Mouse (Mus musculus) large intestine, adult 2 months (tissue): Measurements from ENCODE around the gene Robo4. TPM values are rescaled to one million over a fixed set of nuclear protein-coding genes. Genes with fewer than 3 reads are reported as not detected.

Experiments
- DNase-seq: peaks from one replicate; pipeline ENCODE4 v3.0.0-alpha.2; 2012; ENCODE audit warnings: low read depth, low spot score
- WGBS: fragments of 180-500 bp; shearing (Covaris S2); methylation state at CpG from one replicate; pipeline ENCODE4 v1.1.7; 2018; 5-methylcytosine and 5-hydroxymethylcytosine counted together
- polyA plus RNA-seq: library from polyadenylated mRNA; depleted of rRNA; stranded (reverse); fragments of >200 nt; gene quantifications from 2 replicates; pipeline ENCODE4 v1.2.3, GENCODE M21; 2012; rRNA removed

The Robo4 gene
- 6.5 and 8.2 TPM in 2 replicates for polyA plus RNA-seq

DNA sequence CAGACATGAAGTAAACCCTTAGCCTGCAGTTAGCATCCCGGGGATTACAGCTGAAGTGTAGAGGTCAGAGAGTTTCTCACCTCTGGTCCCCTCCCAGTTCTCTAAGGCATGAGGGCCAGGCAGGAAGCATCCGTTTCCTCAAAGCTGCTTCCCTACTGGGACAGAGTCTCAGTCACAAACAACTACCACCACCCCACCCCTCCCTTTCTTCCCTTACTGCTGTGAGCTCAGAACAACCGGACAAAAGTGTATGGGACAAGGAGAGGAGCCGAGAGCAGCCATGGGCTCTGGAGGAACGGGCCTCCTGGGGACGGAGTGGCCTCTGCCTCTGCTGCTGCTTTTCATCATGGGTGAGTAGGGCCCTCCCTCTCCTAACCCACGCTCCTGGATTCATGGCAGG, at the start of gene Robo4:
Gene Robo4 (plus strand): TSS at position 96 of the 400 bp plus-strand sequence.
- DNase-seq = no peak
- WGBS = 23% methylated on average over 7 of the region's 7 CpGs

DNA sequence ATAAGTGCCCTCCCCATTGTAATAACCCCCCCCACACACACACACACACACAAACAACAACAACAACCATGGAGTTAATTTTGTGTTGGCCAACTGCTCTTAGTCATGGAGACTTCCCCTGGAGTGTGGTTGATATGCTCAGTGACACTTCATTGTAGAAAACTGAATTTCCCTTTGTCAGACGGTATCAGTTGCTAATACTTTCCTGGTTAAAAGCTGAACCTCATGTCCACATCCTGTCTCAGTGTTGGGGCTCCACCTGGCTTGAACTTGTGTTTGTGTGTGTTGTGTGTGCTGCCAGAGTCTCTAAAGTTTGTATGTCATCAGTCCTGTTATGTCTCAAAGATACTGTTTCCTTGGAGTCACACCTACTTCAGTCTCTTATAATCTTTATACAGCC, 47.2 kb upstream of the Robo4 start:
- 61% methylated on average over 1 of the region's 1 CpGs for WGBS

DNA sequence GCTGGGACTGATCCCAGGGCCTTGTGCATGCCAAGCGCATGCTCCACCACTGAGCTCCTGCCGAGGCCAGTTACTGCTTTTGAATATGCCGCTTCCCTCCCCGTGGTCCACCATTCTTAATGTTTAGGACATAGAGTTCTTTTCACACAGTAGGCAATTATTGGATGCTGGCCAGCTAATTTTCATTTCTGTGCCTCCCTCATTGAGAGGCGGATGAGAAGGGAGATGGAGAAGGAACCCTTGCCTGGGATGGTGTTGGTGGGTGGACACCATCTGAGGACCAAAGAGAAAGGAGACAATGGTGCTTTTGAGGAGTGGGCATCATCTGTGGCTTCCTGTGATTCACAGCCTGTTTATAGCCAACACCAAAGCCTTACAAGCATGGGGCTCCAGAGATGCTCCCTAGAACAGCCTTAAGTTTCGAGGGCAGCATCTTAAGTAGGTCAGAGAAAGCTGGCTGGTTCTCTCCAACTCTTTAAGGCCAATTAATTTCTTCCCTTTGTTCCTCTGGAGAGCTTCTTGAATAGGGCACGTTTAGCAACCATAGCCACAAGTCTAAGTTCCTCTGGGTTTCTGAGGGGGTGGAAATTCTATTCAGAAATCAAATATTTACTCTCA, 42.9 kb upstream of the Robo4 start:
- DNase-seq = no peak
- WGBS = 78% methylated on average over 7 of the region's 7 CpGs

More for the DNA sequence above, 47.2 kb upstream of the Robo4 start:
- no peak for DNase-seq

DNA sequence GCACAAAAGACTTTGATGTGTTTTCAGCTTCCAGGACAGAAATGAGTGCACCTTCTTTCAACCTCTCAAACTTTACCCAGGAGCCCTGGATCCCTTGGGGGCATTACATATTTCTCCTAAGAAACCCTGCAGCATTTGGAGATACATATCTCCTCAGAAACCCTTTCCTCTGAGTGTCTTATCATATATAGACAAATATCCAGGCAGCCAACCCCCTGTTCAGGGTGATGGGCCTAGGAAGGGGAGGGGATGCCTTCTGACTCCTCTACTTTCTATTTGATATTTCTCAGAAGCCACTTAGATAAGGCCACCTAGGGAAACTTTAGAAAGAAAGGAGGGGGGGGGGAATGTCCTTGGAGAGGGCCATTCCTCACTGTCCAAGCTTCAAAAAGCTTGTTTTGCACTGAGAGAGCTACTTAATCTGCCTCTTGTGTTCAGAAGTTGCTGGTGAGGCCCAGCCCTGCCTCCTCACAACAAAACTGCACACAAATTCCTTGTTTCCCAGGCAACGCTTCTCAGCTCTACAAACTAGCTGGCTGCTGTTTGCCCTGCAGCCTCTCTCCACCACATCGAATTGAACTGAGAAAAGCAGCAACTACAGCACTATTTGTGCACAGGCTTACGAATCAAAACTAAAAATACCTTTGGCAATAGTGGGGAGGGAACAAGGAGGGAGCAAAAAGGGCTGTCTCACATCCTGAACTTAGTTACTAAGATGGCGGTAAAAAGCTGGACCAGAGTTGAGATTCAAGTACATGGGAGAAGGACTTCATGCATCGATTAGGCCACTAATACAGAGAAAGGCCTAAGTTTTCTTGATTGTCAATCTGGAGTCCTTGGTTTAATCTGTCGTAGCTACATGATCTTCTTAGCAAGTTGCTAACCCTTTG, 42.1 kb upstream of the Robo4 start:
- no peak for DNase-seq
- WGBS = 64% methylated on average over 6 of the region's 6 CpGs

DNA sequence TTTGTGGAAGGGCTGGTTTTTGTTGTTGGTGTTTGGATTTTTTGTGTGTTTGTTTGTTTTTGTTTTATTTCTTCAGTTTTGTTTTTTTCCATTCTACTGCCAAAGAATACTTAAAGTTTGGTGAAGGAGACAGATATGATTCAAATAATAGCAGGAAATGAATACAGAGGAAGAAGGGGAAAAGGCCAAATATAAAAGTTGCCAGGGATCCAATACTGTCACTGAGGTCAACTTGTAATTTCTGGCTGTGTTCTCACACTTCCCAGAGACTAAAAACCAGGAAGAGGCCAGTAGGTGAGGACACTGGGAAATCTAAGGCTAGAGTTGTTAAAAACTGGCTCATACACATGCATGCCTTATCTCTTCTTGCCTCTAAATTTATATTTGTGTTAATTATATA, 39.6 kb upstream of the Robo4 start:
- DNase-seq = no peak

DNA sequence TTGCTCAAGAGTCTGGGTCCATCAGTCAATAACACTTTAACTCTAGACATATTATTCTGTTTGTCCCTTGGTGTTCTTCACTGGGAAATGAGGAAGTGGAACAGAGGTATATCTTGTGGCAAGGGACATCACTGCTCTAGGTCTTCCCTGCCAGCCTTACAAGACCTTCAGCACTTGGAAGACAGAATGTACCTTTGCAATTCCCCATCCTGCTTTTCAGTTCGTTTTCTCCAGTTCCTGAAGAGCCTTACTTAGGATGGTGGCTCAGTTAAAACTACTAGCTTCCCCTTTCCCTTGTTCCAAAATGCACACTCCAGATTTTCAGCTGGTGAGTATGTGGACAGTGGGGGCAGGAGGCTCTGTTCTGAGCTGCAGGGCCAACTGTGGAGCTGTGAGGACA, 38.8 kb upstream of the Robo4 start:
- no peak for DNase-seq
- WGBS = 70% methylated on average over 1 of the region's 1 CpGs

DNA sequence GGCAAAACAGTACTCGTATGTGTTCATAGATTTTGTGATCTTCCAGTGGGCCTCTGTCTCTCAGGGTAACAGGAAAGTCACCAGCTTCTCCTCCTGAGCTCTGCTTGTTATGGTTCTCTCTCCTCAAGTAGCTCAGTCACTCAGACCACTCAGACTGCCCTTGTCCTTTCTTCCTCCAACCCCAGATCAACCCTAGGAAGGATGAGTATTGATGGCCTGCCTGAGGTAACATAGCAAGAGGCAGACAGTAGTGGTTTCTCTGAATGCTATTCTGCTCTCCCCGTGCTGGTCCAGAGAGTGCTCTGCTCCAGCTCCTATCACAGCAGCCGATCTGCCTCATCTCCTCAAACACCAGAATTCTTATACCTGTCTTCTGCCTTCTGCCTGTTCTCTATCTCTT, 38.1 kb upstream of the Robo4 start:
- WGBS = 78% methylated on average over 3 of the region's 3 CpGs

DNA sequence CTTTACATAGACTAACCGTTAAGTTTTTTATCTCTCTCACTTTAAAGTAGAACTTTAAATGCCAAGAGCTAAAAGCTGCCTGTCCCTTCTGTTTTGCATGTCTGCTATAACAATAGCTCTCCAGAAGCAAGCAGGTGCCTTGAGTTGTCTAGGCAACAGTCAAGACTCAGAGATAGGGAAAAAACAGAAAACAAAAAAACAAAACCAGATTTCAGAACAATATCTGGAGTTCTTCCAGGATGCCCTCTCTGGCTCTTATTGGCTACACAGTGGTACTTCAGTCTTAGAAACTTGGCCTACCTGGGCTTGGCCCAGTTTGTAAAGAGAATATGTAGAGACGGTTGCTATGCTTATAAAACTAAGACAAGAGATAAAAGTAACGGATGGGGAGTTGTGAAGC, 37.3 kb upstream of the Robo4 start:
- DNase-seq = no peak
- WGBS = 54% methylated on average over 3 of the region's 3 CpGs

More for the DNA sequence above, 38.1 kb upstream of the Robo4 start:
- no peak for DNase-seq

DNA sequence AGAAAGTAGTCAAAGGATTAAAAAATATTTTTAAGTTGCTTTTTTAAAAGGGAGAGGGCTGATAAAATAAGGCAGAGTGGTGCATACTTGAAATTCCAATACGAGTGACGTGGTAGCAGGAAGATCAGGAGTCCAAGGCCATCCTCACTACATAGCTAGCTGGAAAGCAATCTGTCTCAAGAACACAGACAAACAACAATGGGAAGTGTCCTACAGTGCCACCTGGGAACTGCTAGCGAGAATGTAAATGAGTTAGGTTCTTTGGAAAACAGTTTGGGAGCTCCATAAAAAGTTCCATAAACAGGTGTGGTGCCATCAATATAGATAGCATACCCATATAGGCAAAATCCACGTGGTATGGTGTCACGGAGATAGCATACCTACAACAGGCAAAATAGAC, 36.0 kb upstream of the Robo4 start:
- DNase-seq = peak; percentile 71
- 22% methylated on average over 5 of the region's 5 CpGs for WGBS

DNA sequence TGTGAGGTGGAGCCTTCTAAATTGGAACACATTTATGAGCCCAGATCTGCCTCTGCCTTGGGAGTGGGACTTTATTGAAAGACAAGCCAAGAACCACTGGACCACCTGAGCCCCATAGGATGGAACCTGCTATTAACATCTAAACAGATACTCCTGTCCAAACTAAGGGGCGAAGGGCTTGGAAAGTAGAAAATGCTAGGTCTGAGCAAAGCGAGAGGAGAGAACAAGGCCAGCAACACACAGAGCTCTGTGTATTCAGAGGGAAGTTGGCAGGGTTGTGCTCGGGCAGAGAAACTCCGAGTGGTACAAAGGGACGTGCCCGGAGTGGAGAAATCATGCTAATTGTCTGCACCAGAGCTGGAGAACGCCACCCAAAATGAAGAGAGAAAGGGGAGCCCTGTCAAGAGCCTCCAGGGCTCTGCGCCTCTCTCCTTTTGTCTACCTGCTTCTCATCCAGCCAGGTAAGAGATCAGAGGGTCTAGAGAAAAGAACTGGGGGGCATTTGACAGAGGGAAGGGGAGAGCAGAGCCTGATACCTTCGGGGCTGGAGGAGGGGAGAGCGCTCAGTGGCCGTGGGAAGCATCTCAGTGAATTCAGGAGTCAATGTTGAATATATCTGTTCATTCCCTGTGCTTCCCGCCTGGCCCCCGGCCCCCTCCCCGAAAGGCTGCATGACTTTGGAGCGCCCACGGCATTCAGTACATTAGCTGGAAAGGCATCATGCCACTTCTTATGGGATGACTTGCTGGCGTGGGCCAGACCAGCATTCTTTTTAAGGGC, 34.2 kb upstream of the Robo4 start, which contains the start of gene Hepacam:
Gene Hepacam (plus strand): TSS at position 51 of the 780 bp plus-strand sequence.
- DNase-seq = no peak
- 86% methylated on average over 17 of the region's 17 CpGs for WGBS

DNA sequence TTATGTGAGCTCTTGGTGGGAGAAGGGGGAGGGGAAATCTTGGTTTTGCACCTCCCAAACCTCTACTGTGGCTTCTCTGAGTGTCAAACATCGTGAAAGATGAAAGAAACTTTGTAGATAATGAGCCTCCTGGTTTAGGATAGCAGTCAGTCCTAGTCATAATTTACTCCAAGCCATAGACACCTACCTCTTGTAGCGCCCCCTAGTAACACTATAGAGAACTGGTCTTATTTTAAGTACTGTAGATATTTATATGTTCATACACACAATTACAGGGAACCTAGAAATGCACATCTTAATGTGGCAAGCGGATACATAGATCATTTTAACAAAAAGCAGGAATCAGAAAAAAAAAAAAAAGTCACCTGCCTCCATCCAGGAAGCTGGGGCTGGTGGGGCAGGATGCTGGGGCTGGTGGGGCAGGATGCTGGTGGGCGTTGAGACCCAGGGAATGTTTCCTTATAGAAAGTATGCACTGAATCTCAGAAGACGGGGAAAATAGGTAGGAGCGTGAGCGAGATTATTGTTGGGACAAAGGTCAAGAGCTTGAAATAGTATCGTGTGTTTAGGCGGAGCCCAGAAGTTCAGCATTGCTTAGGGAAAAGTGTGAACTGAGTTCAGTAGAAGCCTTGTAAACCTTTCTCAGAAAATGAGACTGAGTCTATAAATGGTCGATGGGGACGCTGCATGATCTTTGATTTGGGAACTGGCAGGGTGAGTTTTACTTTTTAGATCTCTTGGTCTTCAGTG, 33.4 kb upstream of the Robo4 start:
- WGBS = 30% methylated on average over 11 of the region's 11 CpGs
- DNase-seq = peak; percentile 70

DNA sequence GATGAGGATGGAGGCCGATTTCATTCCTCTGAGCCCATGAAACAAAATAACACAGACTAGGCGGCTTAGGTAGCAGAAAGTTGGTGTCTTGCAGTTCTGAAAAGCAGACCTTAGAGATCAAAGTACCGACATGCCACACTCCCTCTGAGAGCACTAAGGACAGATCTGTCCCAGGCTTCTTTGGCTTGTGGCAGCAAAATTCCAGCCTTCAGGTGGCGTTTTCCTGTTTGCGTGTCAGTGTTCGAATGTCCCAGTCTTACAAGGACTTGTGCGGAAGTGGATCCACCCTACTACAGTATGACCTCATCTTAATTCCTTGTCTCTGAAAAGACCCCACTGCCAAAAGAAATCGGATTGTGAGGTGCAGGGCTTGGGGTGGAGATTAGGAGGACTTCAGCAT, 32.8 kb upstream of the Robo4 start:
- WGBS = 30% methylated on average over 8 of the region's 8 CpGs
- no peak for DNase-seq

DNA sequence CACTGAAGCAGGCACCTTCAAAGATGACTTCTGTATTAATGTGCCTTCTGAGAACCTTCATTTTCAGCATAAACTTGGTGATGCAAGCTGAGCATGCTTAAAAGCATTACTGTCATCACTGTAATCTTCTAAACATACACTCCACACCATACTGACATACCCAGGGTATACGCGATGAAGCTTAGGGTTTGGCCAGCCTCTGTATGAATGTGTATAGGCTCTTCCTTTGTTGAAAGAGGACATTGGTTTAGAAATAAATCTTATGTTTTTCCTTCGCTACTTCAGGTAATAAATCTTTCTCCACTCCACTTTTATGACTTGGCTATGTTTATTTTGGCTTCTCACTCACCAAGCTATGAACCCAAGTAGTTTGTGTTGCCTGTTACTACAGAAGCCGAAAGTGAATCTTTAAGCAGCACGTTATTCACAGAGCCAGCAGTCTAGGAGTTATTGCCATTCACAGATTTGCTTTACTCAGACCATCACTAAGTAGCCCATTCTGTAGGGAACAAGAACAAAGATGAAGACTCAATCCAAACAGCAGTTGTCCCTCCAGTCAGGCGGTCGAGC, 30.4 kb upstream of the Robo4 start:
- 24% methylated on average over 7 of the region's 7 CpGs for WGBS
- DNase-seq = no peak

DNA sequence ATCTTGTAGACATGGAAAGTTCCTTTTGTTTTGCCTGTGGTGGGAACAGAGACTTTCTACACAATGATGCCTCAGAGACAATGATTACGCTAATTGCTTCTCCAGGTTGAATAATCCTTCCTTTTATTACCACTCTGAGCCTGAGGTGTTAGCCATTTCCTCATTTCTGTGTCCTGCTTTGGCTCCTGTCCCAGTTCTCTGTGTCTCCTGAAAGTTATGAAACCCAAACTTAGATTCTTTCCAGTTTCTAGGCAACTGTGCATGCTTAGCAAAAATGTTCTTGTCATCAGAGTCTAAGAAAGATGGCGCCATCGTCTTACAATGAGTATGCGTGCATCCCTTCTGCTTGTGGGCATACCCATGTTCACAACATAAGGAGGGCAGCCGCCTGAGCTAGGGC, 26.0 kb upstream of the Robo4 start:
- DNase-seq = no peak
- WGBS = 76% methylated on average over 5 of the region's 5 CpGs

DNA sequence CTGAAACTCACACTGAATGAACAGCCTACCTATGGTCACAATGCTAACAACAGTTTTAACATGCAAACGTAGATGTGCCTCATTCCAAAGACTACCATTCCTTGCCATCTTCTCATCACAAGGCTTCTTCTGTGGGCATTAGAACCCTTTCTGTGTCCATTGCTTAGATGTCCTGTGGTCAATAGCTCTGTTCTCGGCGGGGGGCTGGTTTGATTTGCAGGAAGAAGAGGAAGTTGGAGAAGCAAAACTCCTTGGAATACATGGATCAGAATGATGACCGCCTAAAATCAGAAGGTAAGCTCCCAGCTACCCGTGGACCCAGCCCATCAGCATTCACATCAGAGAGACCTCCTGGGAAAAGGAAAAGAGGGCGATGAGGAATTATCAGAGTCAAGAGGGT, 18.5 kb upstream of the Robo4 start:
- no peak for DNase-seq
- WGBS = 90% methylated on average over 6 of the region's 6 CpGs

DNA sequence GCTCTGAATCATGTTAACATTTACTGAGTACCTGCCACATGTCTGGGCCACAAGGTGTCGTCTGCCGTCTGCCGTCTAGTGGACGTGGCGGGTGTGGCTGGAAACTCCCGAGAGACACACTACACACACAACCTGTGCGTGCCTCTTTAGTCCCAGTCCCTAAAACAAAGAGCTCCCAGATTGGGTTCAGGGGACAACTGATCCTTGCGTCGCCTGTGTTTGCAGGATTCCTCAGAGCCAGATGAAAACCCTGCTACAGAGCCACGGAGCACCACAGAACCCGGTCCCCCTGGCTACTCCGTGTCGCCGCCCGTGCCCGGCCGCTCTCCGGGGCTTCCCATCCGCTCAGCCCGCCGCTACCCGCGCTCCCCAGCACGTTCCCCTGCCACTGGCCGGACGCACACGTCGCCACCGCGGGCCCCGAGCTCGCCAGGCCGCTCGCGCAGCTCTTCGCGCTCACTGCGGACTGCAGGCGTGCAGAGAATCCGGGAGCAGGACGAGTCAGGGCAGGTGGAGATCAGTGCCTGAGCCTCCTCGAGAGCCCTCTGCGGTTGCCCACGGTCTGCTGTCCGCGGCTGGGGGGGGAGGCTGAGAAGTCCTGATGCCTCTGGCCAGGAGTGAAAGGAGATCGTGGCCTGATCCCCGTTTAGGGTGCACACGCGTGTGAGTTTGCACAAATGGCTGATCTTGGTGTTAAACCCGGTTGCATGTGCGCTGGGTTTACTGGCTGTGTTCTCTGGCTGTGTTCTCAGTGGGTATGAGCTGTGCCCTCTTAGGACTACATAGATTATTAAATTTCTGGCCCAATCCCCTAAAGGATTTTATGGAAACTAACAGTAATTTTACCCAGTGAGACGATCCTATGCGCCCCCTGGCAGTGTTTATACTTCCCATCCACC, 17.2 kb upstream of the Robo4 start:
- DNase-seq = no peak
- 6% methylated on average over 54 of the region's 54 CpGs for WGBS

DNA sequence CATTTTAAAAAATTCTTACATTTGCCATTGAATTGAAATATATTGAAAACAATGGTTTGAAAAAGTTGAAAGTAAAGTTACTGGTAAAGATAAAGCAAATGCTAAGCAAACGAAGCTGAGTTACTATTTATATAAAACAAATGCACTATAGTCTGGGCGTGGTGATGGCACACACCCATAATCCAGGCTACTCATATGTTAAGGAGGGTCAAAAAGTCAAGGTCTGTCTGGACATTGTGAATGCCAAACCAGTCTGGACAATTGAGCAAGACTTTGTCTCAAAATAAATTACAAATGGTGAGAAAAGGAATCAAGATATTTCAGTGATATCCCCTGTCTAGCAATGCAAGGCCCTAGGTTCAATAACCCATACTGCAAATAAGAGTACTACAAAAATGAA, 10.8 kb upstream of the Robo4 start:
- WGBS = 39% methylated on average over 2 of the region's 2 CpGs
- DNase-seq = no peak

DNA sequence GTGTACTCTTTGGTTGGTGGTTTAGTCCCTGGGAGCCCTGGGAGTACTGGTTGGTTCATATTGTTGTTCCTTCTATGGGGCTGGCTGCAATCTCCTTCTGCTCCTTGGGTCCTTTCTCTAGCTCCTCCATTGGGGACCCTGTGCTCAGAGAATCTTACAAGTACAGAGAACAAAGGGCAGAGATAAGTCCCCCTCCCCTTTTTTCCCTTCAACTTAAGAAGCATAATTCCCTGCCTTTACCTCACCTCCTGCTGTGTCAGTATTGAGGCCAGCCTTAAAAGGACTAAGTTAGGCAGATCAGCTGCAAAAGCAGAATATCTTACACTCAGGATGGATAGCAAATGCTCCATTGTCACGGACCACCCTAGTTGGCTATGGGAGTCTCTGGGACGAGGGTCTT, 9.6 kb upstream of the Robo4 start:
- DNase-seq = no peak
- 75% methylated on average over 2 of the region's 2 CpGs for WGBS
